Mouse (Mus musculus): ENCODE results near the gene Gabrb1. TPM values are rescaled to one million over a fixed set of nuclear protein-coding genes. Genes with fewer than 3 reads are reported as not detected.

The Gabrb1 gene
- total and polyA plus RNA-seq, 2 experiments = not detected

GRCm38 (mm10) chr5:71965529-71965928, 307.6 kb downstream of the Gabrb1 start:
- Histone ChIP-seq H3K4me3 (ENCODE audit: insufficient read depth, low read depth, low read length) (no peak overlapping the region), H3K79me2 (ENCODE audit: control insufficient read depth, insufficient read depth, low read length) (no peaks in the 10 kb centered on the region), H3K4me1 (ENCODE audit: control insufficient read depth, insufficient read depth, low read length) (no peaks in the 10 kb centered on the region), H3K27me3 (ENCODE audit: control insufficient read depth, insufficient read depth, low read length) (no peaks in the 10 kb centered on the region), H3K27ac (replicated peaks; ENCODE audit: insufficient read depth, low read depth, low read length) (no peak overlapping the region), H3K9ac (ENCODE audit: low read depth, low read length) (no peak overlapping the region), H3K36me3 (ENCODE audit: control insufficient read depth, insufficient read depth, low read length) (no peaks in the 10 kb centered on the region)
- WGBS = 61% methylated on average over 2 of the region's 2 CpGs
- TF ChIP-seq CTCF (IDR thresholded peaks at IDR 0.05; ENCODE audit: low read depth, low read length) (no peak), POLR2A (IDR thresholded peaks at IDR 0.05; ENCODE audit: extremely low read depth, insufficient read depth, low read length) (no peak)
- no peak for DNase-seq (ENCODE audit: extremely low read depth, low read depth, low spot score)

GRCm38 (mm10) chr5:71970140-71970800, 312.4 kb downstream of the Gabrb1 start:
- H3K4me1 ChIP-seq (ENCODE audit: control insufficient read depth, insufficient read depth, low read length) = no peaks in the 10 kb centered on the region
- no peaks in the 10 kb centered on the region for H3K27me3 ChIP-seq (ENCODE audit: control insufficient read depth, insufficient read depth, low read length)
- TF ChIP-seq POLR2A (IDR thresholded peaks at IDR 0.05; ENCODE audit: extremely low read depth, insufficient read depth, low read length) = no peak
- TF ChIP-seq CTCF (IDR thresholded peaks at IDR 0.05; ENCODE audit: low read depth, low read length) = no peak
- DNase-seq (ENCODE audit: extremely low read depth, low read depth, low spot score) = no peak
- H3K9ac ChIP-seq (ENCODE audit: low read depth, low read length) = no peak overlapping the region
- WGBS = 76% methylated on average over 8 of the region's 8 CpGs
- H3K4me3 ChIP-seq (ENCODE audit: insufficient read depth, low read depth, low read length) = no peak overlapping the region
- no peaks in the 10 kb centered on the region for H3K79me2 ChIP-seq (ENCODE audit: control insufficient read depth, insufficient read depth, low read length)
- H3K27ac ChIP-seq (replicated peaks; ENCODE audit: insufficient read depth, low read depth, low read length) = no peak overlapping the region
- H3K36me3 ChIP-seq (ENCODE audit: control insufficient read depth, insufficient read depth, low read length) = no peaks in the 10 kb centered on the region

GRCm38 (mm10) chr5:71972831-71973230, 314.9 kb downstream of the Gabrb1 start:
- 76% methylated on average over 5 of the region's 5 CpGs for WGBS
- TF ChIP-seq POLR2A (IDR thresholded peaks at IDR 0.05; ENCODE audit: extremely low read depth, insufficient read depth, low read length) (no peak), CTCF (IDR thresholded peaks at IDR 0.05; ENCODE audit: low read depth, low read length) (no peak)
- Histone ChIP-seq H3K27ac (replicated peaks; ENCODE audit: insufficient read depth, low read depth, low read length) (no peak overlapping the region), H3K36me3 (ENCODE audit: control insufficient read depth, insufficient read depth, low read length) (no peaks in the 10 kb centered on the region), H3K27me3 (ENCODE audit: control insufficient read depth, insufficient read depth, low read length) (no peaks in the 10 kb centered on the region), H3K4me1 (ENCODE audit: control insufficient read depth, insufficient read depth, low read length) (no peaks in the 10 kb centered on the region), H3K4me3 (ENCODE audit: insufficient read depth, low read depth, low read length) (no peak overlapping the region), H3K79me2 (ENCODE audit: control insufficient read depth, insufficient read depth, low read length) (no peaks in the 10 kb centered on the region), H3K9ac (ENCODE audit: low read depth, low read length) (no peak overlapping the region)
- DNase-seq (ENCODE audit: extremely low read depth, low read depth, low spot score) = no peak

- Histone ChIP-seq H3K4me1 (ENCODE audit: control insufficient read depth, insufficient read depth, low read length) (no peaks in the 10 kb centered on the region), H3K36me3 (ENCODE audit: control insufficient read depth, insufficient read depth, low read length) (no peaks in the 10 kb centered on the region), H3K79me2 (ENCODE audit: control insufficient read depth, insufficient read depth, low read length) (no peaks in the 10 kb centered on the region), H3K27ac (replicated peaks; ENCODE audit: insufficient read depth, low read depth, low read length) (no peak overlapping the region), H3K27me3 (ENCODE audit: control insufficient read depth, insufficient read depth, low read length) (no peaks in the 10 kb centered on the region), H3K4me3 (ENCODE audit: insufficient read depth, low read depth, low read length) (no peak overlapping the region), H3K9ac (ENCODE audit: low read depth, low read length) (no peak overlapping the region)
- TF ChIP-seq CTCF (IDR thresholded peaks at IDR 0.05; ENCODE audit: low read depth, low read length) = no peak
- TF ChIP-seq POLR2A (IDR thresholded peaks at IDR 0.05; ENCODE audit: extremely low read depth, insufficient read depth, low read length) = no peak
- 83% methylated on average over 4 of the region's 4 CpGs for WGBS
- DNase-seq (ENCODE audit: extremely low read depth, low read depth, low spot score) = no peak
Measured at GRCm38 (mm10) chr5:71976133-71976532, 318.2 kb downstream of the Gabrb1 start.

GRCm38 (mm10) chr5:71976571-71977061, 318.7 kb downstream of the Gabrb1 start:
- Histone ChIP-seq H3K4me1 (ENCODE audit: control insufficient read depth, insufficient read depth, low read length) (no peaks in the 10 kb centered on the region), H3K79me2 (ENCODE audit: control insufficient read depth, insufficient read depth, low read length) (no peaks in the 10 kb centered on the region), H3K4me3 (ENCODE audit: insufficient read depth, low read depth, low read length) (no peak overlapping the region), H3K9ac (ENCODE audit: low read depth, low read length) (no peak overlapping the region), H3K36me3 (ENCODE audit: control insufficient read depth, insufficient read depth, low read length) (no peaks in the 10 kb centered on the region), H3K27ac (replicated peaks; ENCODE audit: insufficient read depth, low read depth, low read length) (no peak overlapping the region), H3K27me3 (ENCODE audit: control insufficient read depth, insufficient read depth, low read length) (no peaks in the 10 kb centered on the region)
- 65% methylated on average over 5 of the region's 5 CpGs for WGBS
- TF ChIP-seq CTCF (IDR thresholded peaks at IDR 0.05; ENCODE audit: low read depth, low read length) = no peak
- no peak for TF ChIP-seq POLR2A (IDR thresholded peaks at IDR 0.05; ENCODE audit: extremely low read depth, insufficient read depth, low read length)
- no peak for DNase-seq (ENCODE audit: extremely low read depth, low read depth, low spot score)

GRCm38 (mm10) chr5:71986561-71986960, 328.6 kb downstream of the Gabrb1 start:
- Histone ChIP-seq H3K27ac (replicated peaks; ENCODE audit: insufficient read depth, low read depth, low read length) (no peak overlapping the region), H3K4me1 (ENCODE audit: control insufficient read depth, insufficient read depth, low read length) (no peaks in the 10 kb centered on the region), H3K36me3 (ENCODE audit: control insufficient read depth, insufficient read depth, low read length) (no peaks in the 10 kb centered on the region), H3K27me3 (ENCODE audit: control insufficient read depth, insufficient read depth, low read length) (no peaks in the 10 kb centered on the region), H3K4me3 (ENCODE audit: insufficient read depth, low read depth, low read length) (no peak overlapping the region), H3K9ac (ENCODE audit: low read depth, low read length) (no peak overlapping the region), H3K79me2 (ENCODE audit: control insufficient read depth, insufficient read depth, low read length) (no peaks in the 10 kb centered on the region)
- no peak for TF ChIP-seq POLR2A (IDR thresholded peaks at IDR 0.05; ENCODE audit: extremely low read depth, insufficient read depth, low read length)
- no peak for TF ChIP-seq CTCF (IDR thresholded peaks at IDR 0.05; ENCODE audit: low read depth, low read length)
- 56% methylated on average over 1 of the region's 1 CpGs for WGBS
- DNase-seq (ENCODE audit: extremely low read depth, low read depth, low spot score) = no peak
